Mouse (Mus musculus) adrenal gland, postnatal 4 days (tissue): ENCODE data around the gene Ap1m2. TPM values are rescaled to one million over a fixed set of nuclear protein-coding genes. Genes with fewer than 3 reads are reported as not detected.
"Not testable (repeated sequence)": the region's sequence is repeated elsewhere in the genome, so short reads cannot be mapped to it uniquely, and the experiment has no call there.

Source experiments
- DNase-seq, 2 experiments: peaks; one replicate each; pipeline ENCODE4 v3.0.0; 2021 to 2022; ENCODE audit warnings: low spot score in 2 of 2, mixed read lengths in 2 of 2
- total RNA-seq, 2 experiments: library from RNA; stranded (reverse); gene quantifications; 2 replicates each; pipeline ENCODE4 v1.2.3; 2021

Ap1m2 gene
- total RNA-seq, 2 experiments from 2014 or later, result 3.4 TPM; not detected in 1

DNA sequence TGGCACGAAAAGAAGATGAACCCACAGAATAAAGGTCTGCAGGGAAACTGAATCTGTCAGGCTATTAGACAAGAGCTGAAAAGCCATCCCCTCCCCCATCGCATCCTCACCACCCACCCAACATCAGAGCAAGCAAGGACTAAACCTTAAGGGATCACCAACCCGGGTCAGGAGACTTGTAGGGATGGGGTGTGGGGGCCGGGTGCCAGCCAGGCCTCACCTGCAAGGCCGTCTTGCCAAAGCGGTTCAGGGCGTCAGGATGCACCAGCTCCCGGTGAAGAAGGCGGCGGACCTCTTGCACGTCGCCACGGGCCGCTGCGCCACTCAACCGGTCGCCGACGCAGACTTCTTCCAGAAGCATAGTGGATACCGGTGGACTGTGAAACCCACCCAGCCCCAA lies 21.5 kb downstream of the Ap1m2 start:
- peak in 1 of 2 experiments; percentile 22 for DNase-seq

DNA sequence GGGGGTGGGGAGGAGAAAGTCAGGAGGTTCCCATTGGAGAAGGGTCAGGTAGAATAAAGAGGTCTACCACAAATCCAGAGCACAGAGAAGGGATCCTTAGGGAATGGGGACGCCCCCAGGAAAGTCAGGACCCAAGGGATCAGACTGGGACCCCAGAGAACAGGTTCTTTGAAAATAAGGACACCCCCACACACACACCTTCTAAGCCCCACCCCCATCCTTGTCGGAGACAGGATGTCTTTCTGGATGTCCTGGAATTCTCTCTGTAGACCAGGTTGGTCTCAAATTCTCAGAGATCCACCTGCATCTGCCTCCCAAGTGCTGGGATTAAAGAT lies 22.8 kb downstream of the Ap1m2 start:
- no peak for DNase-seq

DNA sequence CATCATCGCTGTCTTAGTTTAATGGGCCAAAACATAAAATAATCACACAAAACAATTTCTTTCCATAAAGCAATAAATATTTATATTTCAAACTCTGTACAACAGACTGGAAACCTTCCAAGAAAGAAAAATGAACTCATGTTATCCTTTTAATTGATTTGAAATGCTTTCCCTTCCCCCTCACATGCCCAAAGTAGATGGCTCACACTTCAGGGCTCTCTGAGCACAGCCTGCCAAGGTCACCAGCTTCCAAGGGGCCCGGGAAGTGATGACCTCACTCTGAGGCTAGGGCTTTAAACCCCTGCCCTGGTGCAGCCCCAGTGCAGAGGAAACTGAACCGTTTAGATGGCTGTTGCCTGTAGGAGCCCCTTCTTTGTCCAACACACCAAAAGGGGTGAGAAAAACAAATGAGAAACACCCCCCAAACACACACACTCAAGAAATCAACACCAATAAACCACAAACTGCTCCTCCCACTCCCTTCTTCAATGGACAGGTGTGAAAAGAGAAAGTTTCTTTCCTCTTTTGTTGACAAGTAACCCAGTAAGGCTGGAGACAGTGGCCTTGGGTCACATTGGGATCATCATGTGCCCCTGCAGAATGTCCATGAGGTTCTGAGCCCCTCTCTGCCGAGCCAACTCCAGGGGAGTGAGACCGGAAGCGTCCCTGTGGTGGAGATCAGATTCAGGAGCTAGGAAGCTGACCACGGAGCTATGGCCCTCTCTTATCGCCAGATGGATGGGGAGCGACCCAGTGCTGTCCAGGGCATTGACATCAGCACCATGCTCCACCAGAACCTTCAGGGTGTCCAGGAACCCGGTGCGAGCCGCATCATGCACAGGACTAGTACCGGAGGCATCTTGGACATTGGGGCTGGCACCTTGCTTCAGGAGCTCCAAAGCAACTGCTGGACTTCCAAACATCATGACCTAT lies 23.5 kb downstream of the Ap1m2 start:
- no peak for DNase-seq

DNA sequence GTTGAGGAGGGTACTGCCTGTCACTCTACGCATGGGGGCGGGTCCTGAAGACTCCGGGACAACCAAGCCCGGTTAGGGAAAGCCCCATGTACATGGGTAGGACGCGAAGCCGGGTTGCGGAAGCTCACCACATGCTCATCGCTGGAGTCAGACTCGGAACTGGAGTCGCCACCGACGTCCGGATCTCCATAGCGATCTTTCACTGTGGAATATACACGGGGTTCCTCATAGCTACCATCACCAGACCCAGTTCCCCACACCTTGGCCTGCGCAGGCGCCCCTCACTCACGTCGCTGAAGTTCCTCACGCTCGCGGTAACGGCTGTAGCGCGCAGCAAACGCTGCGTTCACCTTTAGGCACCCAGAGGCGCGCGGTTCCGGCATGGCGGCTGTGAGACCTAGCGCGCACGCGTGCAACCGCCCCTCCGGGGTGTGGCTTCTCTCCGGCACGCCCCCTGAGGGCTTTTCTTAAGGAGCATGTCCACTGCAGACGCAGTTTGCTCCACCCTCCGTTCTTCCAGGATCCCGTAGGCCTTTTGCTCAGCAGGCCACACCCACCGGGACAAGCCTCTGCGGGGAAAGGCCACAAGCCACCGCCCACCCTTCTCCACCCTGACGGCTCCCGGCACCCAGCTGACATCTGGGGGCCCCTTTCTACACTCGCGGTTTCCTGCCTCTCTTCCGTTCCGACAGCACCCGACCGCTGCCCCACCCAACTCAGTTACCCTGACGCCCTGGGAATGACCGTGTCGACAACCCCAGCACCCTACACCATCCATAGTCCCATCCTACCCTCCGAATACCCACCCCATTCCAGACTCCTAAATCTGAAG lies 24.4 kb downstream of the Ap1m2 start, which contains the start of gene Kri1:
Gene Kri1 (minus strand): TSS at position 399 of the 832 bp plus-strand sequence.
- DNase-seq, result peak; percentile 91 to 97

DNA sequence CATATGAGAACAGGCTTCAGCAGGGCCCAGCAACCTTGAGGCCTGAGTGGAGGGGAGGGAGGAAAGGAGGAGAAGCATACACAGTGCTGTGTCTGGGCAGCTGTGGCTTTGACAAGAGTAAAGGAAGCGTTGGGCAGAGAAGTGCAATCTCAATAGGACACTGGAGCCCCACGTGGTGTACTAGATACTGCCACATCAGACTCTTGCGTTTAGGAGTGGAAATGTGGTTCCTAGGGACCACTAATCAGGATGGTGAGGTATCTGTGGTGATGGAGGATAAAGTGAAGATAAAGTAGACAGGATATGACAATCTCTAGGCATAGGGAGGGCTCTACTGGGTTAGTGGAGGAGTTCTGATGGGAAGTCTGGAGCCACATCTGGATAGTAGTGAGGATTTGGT lies 25.4 kb downstream of the Ap1m2 start:
- no peak for DNase-seq

DNA sequence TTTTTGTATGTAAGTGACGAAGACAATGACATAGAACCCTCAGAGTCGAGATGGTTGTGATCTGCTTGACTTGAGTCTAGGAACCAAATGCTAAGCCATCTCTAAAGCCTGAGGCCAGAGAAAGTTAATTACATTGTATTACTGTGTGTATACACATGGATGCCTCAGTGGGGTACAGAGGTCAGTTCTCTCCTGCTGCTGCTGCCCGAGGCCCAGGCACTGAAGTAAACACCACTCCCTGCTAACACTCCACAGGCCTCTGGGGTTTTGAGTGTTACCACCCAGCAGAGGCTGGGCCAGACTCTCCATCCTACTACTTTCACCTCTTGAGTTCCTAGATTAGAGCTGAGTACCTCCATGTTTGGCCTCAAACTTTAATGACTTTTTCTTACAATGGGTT lies 28.1 kb downstream of the Ap1m2 start:
- DNase-seq, result no peak

DNA sequence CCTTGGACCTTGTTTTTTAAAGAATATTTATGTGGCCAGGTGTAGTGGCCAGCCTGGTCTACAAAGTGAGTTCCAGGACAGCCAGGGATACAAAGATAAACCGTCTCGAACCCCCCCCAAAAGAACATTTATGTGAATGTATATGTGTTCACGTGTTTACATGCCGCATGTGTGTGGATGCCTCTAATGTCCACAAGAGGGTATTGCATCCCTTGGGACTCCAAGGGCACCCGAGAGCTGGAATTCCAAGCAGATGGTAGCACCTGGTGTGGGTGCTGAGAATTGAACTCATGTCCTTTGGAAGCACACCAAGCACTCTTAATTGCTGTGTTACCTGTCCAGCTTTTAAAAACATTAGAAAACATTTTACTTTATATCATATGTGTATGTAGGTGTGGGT lies 28.5 kb downstream of the Ap1m2 start:
- no peak for DNase-seq

DNA sequence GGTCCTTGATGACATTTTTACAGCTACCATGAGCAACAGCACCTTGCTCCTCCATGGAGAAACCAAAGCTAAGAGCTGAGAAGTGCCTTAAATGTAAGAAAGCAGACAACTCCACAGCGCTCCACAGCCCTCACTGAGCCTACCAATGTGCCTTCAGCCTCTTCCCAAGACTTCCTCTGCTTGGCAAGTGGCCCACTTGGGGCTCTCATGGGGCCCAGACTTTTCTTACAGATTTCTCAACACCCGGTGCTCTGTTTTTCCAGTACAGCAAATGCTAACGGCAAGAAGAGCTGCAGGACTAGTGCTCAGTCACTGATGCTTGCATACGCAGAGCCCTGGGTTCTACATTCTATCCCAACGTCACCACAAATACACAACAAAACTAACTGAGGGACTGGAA lies 34.4 kb downstream of the Ap1m2 start:
- DNase-seq, result no peak

DNA sequence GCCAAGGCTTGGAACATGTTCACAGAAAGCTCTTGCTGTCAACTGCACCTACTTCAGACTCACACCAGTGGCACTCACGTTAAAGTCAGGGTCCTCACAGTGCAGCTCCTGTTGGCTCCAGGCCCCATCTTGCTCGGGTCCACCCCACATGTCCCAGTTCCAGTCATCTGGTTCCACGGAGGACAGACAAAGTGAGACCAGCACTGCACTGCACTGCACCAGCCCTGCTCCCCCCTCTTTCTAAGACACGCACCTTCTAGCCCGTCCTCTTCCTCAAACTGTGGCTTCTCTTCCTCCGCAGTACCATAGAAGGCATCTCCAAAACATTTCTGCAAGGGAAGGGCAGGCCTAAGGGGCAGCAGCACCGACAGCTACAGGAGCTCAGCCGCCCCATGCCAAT lies 35.8 kb downstream of the Ap1m2 start:
- no peak for DNase-seq

DNA sequence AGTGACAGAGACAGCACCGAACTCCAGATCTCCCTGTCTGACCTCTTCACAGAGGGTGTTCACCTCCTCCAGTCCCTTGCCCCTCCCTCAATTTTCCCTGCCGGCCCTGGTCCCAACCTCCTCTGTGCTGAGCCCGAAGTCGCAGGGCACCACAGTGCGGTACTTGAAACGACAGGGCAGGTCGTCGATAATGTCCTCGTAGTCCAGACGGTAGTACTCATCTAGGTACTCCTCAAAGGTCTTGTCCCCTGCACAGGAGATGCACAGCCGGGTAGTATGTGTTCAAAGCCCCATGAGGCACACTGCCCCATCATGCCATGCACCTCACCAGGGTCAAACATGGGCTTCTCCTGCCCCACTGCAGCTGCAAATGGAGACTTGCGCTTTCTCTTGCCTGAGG lies 36.4 kb downstream of the Ap1m2 start:
- no peak for DNase-seq

DNA sequence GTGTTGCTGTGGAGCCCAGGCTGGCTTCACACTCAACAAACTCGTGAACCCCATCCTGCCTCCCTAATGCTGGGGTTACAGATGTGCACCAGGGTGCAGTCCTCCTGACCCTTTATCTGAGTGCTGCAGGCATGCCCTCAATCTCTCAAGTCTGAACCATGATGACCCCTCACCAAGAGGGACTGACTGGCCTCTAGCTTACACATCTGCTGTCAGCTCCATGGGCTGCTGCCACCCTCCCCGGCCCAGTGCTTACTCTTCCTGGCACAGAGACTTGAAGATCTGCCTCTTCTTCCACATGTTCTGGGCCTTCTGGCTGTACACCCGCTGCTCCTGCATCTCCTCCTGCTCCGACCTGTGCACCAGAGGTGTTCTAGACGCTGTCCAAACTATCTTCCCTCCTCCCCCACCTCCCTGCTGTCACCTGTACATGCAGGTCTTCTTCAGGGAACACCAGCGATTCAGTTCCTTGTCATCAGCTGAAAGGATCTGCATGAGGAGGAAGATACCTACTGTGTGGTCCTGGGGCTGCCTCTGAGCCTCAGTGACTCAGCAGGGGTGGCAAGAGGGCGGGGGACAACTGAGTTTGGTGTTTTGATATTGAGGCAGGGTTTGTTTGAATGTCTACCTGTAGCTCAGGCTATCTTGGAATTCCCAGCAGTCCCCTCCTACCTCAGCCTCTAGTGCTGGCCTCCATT lies 37.0 kb downstream of the Ap1m2 start:
- no peak for DNase-seq

DNA sequence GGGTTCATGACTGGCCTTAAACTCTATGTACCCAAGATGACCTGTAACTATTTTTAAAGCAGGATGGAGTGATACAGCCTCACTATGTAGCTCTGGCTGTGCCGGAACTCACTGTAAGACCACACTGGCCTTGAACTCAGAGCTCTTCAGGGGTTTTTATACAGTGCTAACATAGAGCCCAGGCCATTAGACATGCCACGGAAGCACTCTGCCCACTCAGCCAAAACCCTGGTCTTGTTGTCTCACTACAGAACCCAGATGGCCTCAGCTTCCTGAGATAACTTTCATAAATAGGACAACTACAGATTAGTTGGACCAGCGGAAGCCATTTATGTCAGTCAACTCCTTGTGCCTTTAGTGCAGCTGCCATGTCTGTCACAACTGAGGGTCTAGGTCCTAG lies 37.8 kb downstream of the Ap1m2 start:
- DNase-seq, result no peak

DNA sequence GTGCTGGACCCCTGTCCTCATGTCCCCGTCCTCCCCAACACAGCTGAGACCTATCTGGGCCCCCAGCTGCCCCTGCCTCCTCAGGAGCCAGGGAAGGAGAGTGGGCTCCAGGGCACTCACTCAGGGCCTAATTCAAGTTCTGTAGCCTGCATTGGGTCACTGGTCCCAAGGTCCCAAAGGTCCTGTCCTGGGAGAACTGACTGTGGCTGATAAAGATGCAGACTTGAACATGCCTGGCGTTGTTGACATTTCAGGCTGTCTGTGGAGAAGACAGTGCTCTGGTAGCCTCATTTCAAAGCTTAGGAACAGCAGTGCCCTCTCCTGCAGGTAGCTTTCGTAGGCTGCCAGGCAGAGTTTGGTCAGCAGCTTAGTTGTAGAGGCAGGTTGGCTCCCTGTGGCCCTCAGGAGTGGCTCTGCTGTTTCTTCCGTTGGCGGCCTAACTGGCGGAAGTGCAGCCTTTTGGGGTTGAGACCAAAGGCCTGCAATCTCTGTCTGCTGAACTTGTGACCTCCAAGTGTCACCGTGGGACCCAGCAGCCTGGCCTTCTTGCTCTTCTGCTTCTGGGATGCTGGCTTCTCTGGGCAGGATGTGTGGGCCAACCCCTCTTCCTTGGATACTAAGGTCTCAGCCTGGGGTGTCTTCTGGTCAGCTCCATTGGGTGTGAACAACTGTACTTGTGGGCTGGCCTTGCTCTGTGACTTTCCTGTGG lies 38.5 kb downstream of the Ap1m2 start:
- DNase-seq, result no peak

DNA sequence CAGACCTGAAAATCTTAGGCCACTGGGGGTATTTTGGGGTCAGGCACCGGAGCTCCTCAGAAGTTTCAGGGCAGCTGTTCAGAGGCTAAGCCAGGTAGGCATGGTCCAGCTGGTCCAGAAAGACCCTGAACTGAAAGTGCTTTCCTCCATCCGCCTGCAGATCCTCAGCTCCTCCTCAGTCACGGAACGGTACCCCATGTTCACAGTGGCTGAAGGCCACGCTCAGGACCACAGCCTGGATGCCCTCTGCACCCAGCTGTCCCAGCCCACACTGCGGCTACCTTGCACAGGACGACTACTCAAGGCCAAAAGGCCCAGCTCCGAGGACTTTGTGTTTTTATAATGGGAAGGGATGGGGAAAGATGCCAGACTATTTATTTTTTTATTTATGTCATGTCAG lies 39.0 kb downstream of the Ap1m2 start:
- no peak for DNase-seq

DNA sequence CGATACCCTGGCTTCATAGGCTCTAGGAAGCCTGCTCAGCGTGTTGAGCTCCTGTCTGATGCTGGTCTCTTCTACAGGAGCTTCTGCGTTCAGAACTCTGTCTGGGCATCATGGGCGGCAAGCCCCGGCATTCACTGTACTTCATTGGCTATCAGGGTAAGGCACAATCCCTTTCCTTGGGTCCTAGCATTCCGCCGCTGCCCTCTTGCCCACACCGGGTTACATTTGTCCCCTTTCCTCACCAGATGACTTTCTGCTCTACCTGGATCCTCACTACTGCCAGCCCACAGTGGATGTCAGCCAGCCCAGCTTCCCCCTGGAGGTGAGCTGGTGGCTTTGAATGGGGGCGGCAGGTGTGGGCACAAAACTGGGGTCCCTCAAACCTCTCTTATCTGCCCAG lies 39.7 kb downstream of the Ap1m2 start:
- no peak for DNase-seq

DNA sequence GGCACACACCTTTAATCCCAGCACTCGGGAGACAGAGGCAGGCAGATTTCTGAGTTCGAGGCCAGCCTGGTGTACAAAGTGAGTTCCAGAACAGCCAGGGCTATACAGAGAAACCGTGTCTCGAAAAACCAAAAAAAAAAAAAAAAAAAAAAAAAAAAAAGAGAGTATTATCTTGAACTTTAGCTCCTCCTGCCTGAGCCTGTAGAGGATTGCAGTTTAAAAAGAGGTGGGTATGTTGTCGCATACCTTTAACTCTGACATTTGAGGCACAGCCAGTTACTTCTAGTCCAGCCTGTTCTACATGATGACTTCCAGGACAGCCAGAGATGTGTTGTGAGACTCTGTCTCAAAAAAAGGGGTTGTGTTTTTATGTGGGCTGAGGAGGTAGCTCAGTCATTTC lies 42.5 kb downstream of the Ap1m2 start:
- not testable (repeated sequence) for DNase-seq

DNA sequence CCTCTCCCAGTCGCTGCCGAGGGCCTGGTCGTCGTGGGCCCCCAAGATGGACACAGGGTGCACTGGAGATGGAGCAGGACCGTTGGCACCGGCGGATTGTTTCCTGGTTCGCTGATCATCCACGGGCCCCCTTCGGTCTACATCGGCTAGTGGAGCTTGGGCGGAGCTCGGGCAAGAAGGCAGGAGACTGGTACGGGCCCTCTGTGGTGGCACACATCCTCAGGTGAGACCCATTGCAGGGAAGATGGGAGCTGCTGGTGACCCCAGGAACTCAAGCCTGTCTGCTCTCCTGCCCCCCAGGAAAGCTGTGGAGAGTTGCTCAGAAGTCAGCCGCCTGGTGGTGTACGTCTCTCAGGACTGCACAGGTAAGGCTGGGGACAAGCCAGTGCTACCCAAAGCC lies 43.8 kb downstream of the Ap1m2 start:
- DNase-seq, result no peak

DNA sequence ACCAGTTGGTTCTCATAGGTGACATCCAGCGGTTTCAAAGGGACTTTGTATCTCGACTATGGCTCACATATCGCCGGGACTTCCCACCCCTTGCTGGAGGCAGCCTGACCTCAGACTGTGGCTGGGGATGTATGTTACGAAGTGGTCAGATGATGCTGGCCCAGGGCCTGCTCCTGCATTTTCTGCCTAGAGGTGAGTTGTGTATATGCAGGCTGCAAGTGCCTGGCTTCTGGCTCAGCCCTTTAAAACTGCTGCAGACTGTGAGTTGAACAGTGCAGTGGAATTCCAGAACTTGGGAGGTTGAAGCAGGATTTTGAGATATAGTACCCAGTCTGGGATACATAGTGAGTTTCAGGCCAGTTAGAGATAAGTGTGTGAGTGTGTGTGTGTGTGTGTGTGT lies 45.2 kb downstream of the Ap1m2 start:
- DNase-seq, result no peak

DNA sequence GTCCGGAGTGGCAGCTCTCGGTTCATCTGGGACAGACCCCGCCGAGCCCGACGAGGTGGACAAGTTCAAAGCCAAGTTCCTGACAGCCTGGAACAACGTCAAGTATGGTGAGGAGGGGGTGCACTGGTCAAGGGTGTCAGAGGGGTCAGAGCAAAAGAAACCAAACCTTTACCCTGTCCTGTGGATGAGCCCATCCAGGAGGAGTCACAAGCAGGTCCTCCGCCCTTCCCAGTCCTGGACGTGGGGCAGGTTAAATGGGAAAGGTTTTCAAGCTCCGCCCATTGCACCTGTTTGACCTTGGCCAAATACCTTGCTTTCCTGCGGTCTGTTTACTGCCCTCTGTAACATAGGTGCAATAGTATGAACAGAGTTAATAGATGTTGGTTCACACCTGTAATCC lies 46.5 kb downstream of the Ap1m2 start:
- no peak for DNase-seq

DNA sequence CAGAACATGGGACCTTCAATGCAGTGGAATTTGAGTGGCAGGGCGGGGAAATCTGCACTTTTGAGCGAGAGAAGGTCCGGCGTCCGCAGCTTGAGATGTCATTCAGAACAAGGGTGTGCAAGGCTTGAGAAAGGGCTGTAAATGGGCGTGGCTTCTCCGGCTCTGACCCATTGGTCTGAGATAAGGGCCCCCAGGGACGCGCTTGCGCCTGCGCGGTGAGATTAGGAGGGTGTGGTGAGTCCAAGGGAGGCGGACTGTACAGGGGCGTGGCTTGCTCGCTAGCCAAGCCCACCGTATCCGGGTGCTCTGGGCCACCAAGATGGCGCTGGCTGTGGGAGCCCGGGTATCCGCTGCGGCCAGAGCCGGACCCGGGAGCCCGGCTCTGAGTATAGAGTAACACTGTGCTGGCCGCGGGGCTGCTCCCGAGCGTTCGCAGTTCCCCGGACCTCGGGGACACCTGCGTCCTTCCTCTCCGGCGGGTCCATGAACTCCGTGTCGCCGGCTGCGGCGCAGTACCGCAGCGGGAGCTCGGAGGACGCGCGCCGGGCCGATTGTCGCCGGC lies 47.1 kb downstream of the Ap1m2 start, which contains the start of gene Atg4d:
Gene Atg4d (plus strand): TSS at position 294 of the 562 bp plus-strand sequence.
- DNase-seq, result peak; percentile 94 to 98
